Mouse (Mus musculus): ENCODE results near the gene Pex3. TPM values are rescaled to one million over a fixed set of nuclear protein-coding genes. Genes with fewer than 3 reads are reported as not detected.

Pex3 gene
- 35.7 TPM for polyA plus RNA-seq (2017; shearing (Covaris generic))

GRCm38 (mm10) chr10:13552646-13553497 is at the start of gene Pex3, which contains the start of gene Adat2:
Pex3 (minus strand) TSS chr10:13553142.
Adat2 (plus strand) TSS chr10:13552894.

GRCm38 (mm10) chr10:13499331-13499730 is 53.6 kb downstream of the Pex3 start, which contains the start of gene Fuca2:
Fuca2 (plus strand) TSS chr10:13499540.

Other genes starting within 250 kb of the Pex3 start
- gene Phactr2, start 78.7 kb downstream of the Pex3 start, polyA plus RNA-seq (2017; shearing (Covaris generic)) = 2.2 TPM
- gene Fuca2, start 53.6 kb downstream of the Pex3 start, polyA plus RNA-seq (2017; shearing (Covaris generic)) = 26.4 TPM
- 3.2 TPM for gene Adat2, start 248 bp downstream of the Pex3 start, polyA plus RNA-seq (2017; shearing (Covaris generic))